Mouse (Mus musculus) frontal cortex, postnatal 36 days (tissue): ENCODE results near the gene Frrs1.

Source experiments
- DNase-seq, 2 experiments: peaks; one replicate each; pipeline ENCODE4 v3.0.0; 2022; ENCODE audit warnings: low spot score in 2 of 2

Gene Frrs1

GRCm38 (mm10) chr3:116906596-116906995 is 47.3 kb downstream of the Frrs1 start:
- peak in 1 of 2 experiments; percentile 13 for DNase-seq

- DNase-seq = no peak
Measured at GRCm38 (mm10) chr3:116914374-116914773, 55.1 kb downstream of the Frrs1 start.

- DNase-seq = no peak
Measured at GRCm38 (mm10) chr3:116914931-116915330, 55.7 kb downstream of the Frrs1 start.

GRCm38 (mm10) chr3:116917016-116917415 is 57.8 kb downstream of the Frrs1 start:
- DNase-seq = no peak

- DNase-seq = no peak
Measured at GRCm38 (mm10) chr3:116921535-116921934, 62.3 kb downstream of the Frrs1 start.

GRCm38 (mm10) chr3:116923042-116923441 is 63.8 kb downstream of the Frrs1 start:
- no peak for DNase-seq

- no peak for DNase-seq
Measured at GRCm38 (mm10) chr3:116928994-116929393, 69.7 kb downstream of the Frrs1 start.

- DNase-seq = no peak
Measured at GRCm38 (mm10) chr3:116933158-116933557, 73.9 kb downstream of the Frrs1 start.

GRCm38 (mm10) chr3:116936934-116937691 is 77.8 kb downstream of the Frrs1 start:
- DNase-seq = no peak

- DNase-seq = peak; percentile 30 to 69
Measured at GRCm38 (mm10) chr3:116940804-116941558, 81.7 kb downstream of the Frrs1 start.

GRCm38 (mm10) chr3:116941559-116942117 is 82.4 kb downstream of the Frrs1 start:
- no peak for DNase-seq

- DNase-seq = no peak
Measured at GRCm38 (mm10) chr3:116942751-116943150, 83.5 kb downstream of the Frrs1 start.

- DNase-seq = peak in 1 of 2 experiments; percentile 61
Measured at GRCm38 (mm10) chr3:116943422-116943821, 84.2 kb downstream of the Frrs1 start.

- no peak for DNase-seq
Measured at GRCm38 (mm10) chr3:116946476-116946875, 87.2 kb downstream of the Frrs1 start.

GRCm38 (mm10) chr3:116950665-116951115 is 91.4 kb downstream of the Frrs1 start:
- DNase-seq = no peak

GRCm38 (mm10) chr3:116951489-116951888 is 92.2 kb downstream of the Frrs1 start:
- no peak for DNase-seq

- DNase-seq = no peak
Measured at GRCm38 (mm10) chr3:116952242-116952899, 93.1 kb downstream of the Frrs1 start.

GRCm38 (mm10) chr3:116953366-116953765 is 94.1 kb downstream of the Frrs1 start:
- DNase-seq = no peak

GRCm38 (mm10) chr3:116955061-116955460 is 95.8 kb downstream of the Frrs1 start:
- DNase-seq = no peak
